Mouse (Mus musculus) forebrain, embryonic 11.5 days (tissue): ENCODE results near the gene Rbfox2. TPM values are rescaled to one million over a fixed set of nuclear protein-coding genes. Genes with fewer than 3 reads are reported as not detected.
"Not testable (repeated sequence)": the region's sequence is repeated elsewhere in the genome, so short reads cannot be mapped to it uniquely, and the experiment has no call there.

Source experiments
- ATAC-seq: fragments of 200-750 bp; cut with Nextera tagmentation; replicated peaks from 2 replicates; pipeline ENCODE4 v1.8.0; 2017; ENCODE audit warnings: moderate TSS enrichment; ENCODE audit not compliant: low FRiP score
- DNase-seq: peaks from one replicate; pipeline ENCODE4 v3.0.0-alpha.2; 2017; ENCODE audit warnings: low spot score
- H3K27ac ChIP-seq: fragments of 300-500 bp; sonication (generic); 2 replicates; pipeline ENCODE4 v1.5.1; 2014; ENCODE audit warnings: low read depth, low read length
- H3K27me3 ChIP-seq: fragments of 300-500 bp; sonication (generic); 2 replicates; pipeline ENCODE4 v1.6.1; 2014; ENCODE audit warnings: mild to moderate bottlenecking, low read length, mixed read lengths; ENCODE audit not compliant: control insufficient read depth, insufficient read depth
- H3K36me3 ChIP-seq: fragments of 300-500 bp; sonication (generic); 2 replicates; pipeline ENCODE4 v1.6.1; 2014; ENCODE audit warnings: mild to moderate bottlenecking, low read length, moderate library complexity, mixed read lengths; ENCODE audit not compliant: control insufficient read depth, insufficient read depth
- H3K4me1 ChIP-seq: fragments of 300-500 bp; sonication (generic); replicated peaks from 2 replicates; pipeline ENCODE4 v1.6.1; 2014; ENCODE audit warnings: low read length, mixed read lengths; ENCODE audit not compliant: control insufficient read depth, insufficient read depth
- H3K4me2 ChIP-seq: fragments of 300-500 bp; sonication (generic); 2 replicates; pipeline ENCODE4 v1.6.1; 2014; ENCODE audit warnings: low read depth, mild to moderate bottlenecking, low read length, moderate library complexity, mixed read lengths; ENCODE audit not compliant: severe bottlenecking
- H3K4me3 ChIP-seq: fragments of 300-500 bp; sonication (generic); 2 replicates; pipeline ENCODE4 v1.5.1; 2014; ENCODE audit warnings: low read depth, low read length
- H3K9ac ChIP-seq: fragments of 300-500 bp; sonication (generic); 2 replicates; pipeline ENCODE4 v1.6.1; 2014; ENCODE audit warnings: low read length
- H3K9me3 ChIP-seq: fragments of 300-500 bp; sonication (generic); 2 replicates; pipeline ENCODE4 v1.6.1; 2016; ENCODE audit warnings: low read length, mixed read lengths; ENCODE audit not compliant: control insufficient read depth
- WGBS: fragments of 180-500 bp; shearing (Covaris S2); extraction: QIAGEN DNeasy Blood & Tissue Kit; methylation state at CpG from one replicate; pipeline ENCODE4 v1.1.7; 2014; 5-methylcytosine and 5-hydroxymethylcytosine counted together
- polyA plus RNA-seq: library from polyadenylated mRNA; unstranded; fragments of >200 nt; fragmentation: Nextera tagmentation; extraction: Ambion mirVana; gene quantifications from 2 replicates; pipeline ENCODE4 v1.2.1, GENCODE M21; 2014

Gene Rbfox2
- polyA plus RNA-seq, 1 experiment from 2014 or later = 68.2 TPM

DNA sequence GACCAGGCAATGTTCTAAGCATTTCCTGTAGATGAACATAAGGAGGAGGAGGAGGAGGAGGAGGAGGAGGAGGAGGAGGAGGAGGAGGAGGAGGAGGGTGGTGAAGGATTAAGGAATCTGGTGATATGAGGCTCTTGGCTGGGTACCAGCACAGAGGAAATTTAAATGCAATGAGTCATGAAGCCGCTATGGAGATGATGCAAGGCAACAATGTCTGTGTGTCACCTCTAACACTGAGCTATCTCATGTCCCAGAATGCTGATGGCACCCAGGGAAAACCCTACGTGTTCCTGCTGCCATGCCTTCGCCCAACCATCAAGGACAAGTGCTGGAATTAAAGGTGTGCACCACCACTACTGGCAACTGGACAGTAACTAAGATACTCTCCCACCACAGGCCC, 237.8 kb downstream of the Rbfox2 start:
- 90% methylated on average over 3 of the region's 3 CpGs for WGBS
- H3K36me3 ChIP-seq = no peaks in the 10 kb centered on the region
- H3K9ac ChIP-seq = no peak overlapping the region
- no peaks in the 10 kb centered on the region for H3K9me3 ChIP-seq
- DNase-seq = no peak
- no peak overlapping the region for H3K4me2 ChIP-seq
- no peak overlapping the region for H3K4me3 ChIP-seq
- H3K27me3 ChIP-seq = no peaks in the 10 kb centered on the region
- no peak for ATAC-seq
- H3K4me1 ChIP-seq = no peaks in the 10 kb centered on the region
- no peak overlapping the region for H3K27ac ChIP-seq

DNA sequence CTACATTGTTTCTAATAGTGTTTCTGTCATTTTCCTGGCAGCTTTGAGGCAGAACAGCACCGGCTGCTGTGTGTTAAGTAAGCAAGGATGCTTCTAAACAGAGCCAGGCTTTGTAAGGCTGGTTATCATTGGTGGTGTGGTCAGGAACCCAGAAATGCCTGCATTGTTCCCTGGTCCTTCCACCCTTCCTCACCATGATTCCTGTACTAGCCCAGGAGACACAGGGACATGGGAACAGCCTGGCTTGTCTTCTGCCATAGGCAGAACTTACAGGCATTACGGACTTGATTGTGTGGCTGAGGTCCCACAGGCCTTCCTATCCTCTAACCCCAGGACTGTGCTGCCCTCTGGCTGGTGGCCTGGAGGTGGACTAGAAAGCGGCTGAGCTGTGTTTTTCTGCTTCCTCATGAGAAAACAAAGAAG, 238.4 kb downstream of the Rbfox2 start:
- Histone ChIP-seq H3K36me3 (no peaks in the 10 kb centered on the region), H3K4me2 (no peak overlapping the region), H3K9ac (no peak overlapping the region), H3K27ac (no peak overlapping the region), H3K4me1 (no peaks in the 10 kb centered on the region), H3K4me3 (no peak overlapping the region), H3K27me3 (no peaks in the 10 kb centered on the region), H3K9me3 (no peaks in the 10 kb centered on the region)
- DNase-seq = no peak
- ATAC-seq = no peak
- 76% methylated on average over 3 of the region's 3 CpGs for WGBS

DNA sequence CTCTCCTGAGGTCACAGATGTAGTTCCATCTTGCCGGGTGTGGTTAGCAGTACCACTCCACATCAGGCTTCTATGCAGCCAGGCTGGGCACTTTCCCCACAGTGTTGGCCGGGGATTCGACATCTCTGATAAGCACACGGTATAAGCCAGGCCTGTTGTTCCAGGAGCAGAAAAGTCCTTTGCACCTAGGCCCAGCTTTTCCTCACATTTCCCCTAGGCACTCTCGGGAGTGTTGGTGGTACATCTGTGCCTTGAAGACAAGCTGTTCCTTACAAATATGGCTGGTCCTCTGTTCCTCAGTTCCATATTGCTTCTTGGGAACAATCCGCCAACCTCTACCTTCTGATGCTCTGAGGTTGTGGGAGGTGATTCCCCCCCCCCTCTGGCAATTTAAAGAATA, 240.6 kb downstream of the Rbfox2 start:
- no peaks in the 10 kb centered on the region for H3K36me3 ChIP-seq
- no peaks in the 10 kb centered on the region for H3K27me3 ChIP-seq
- no peak for ATAC-seq
- no peak overlapping the region for H3K9ac ChIP-seq
- H3K27ac ChIP-seq = no peak overlapping the region
- H3K4me3 ChIP-seq = no peak overlapping the region
- no peaks in the 10 kb centered on the region for H3K4me1 ChIP-seq
- H3K4me2 ChIP-seq = no peak overlapping the region
- DNase-seq = no peak
- 87% methylated on average over 6 of the region's 6 CpGs for WGBS
- H3K9me3 ChIP-seq = no peaks in the 10 kb centered on the region

DNA sequence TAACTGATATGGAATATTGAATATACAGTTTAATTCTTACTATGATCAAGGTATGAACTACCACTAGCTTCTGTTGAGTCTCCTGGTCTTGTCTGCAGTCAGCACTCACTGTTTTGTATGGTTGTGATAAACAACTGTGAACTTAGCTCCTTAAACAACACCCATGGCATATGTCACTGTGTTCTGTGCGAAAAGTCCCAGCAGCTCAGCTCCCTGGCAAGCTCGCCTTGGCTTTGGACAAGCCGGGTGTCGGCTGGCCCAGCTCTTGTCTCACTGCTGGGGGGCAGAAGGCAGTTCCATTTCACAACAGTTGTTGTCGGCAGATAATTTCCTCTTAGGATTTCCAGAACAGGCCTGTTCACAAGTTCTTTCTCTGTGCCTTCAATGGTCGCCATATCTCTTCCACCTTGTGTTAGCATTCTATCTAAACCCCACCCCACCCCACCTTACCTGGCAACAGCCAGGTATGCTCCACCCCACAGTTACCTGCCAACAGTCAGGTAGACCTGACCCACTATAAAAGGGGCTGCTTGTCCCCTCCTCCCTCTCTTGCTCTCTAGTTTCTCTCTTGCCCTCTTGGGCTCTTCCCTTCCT, 241.4 kb downstream of the Rbfox2 start:
- 87% methylated on average over 6 of the region's 6 CpGs for WGBS
- H3K27me3 ChIP-seq = no peaks in the 10 kb centered on the region

DNA sequence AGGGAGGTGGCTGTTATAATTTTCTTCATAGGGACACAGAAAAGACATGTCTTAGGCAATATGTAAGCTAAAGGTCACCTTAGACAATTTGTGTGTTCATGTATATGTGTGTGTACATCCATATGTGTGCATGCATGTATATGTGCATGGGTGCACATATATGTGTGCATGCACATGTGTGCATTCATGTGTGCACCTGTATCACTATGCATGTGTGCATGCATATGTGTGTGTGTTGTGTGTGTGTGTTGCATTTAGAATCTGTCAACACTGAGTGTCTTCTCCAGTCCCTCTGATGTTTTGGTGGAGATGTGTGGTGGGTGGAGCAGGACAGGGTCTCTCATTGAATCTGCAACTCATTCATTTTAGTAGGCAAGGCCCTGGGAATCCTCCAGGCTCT, 244.1 kb downstream of the Rbfox2 start:
- Histone ChIP-seq H3K4me1 (no peaks in the 10 kb centered on the region), H3K27ac (no peak overlapping the region), H3K36me3 (no peaks in the 10 kb centered on the region), H3K27me3 (no peaks in the 10 kb centered on the region), H3K4me3 (no peak overlapping the region), H3K9me3 (no peaks in the 10 kb centered on the region; the same call in 1 of the 2 replicates), H3K9ac (no peak overlapping the region), H3K4me2 (no peak overlapping the region)
- no peak for DNase-seq
- no peak for ATAC-seq

More for the DNA sequence above, 241.4 kb downstream of the Rbfox2 start:
- H3K4me3 ChIP-seq = no peak overlapping the region
- no peaks in the 10 kb centered on the region for H3K9me3 ChIP-seq
- H3K36me3 ChIP-seq = no peaks in the 10 kb centered on the region
- H3K9ac ChIP-seq = no peak overlapping the region
- ATAC-seq (no peak), DNase-seq (no peak)
- no peaks in the 10 kb centered on the region for H3K4me1 ChIP-seq
- no peak overlapping the region for H3K4me2 ChIP-seq
- no peak overlapping the region for H3K27ac ChIP-seq

DNA sequence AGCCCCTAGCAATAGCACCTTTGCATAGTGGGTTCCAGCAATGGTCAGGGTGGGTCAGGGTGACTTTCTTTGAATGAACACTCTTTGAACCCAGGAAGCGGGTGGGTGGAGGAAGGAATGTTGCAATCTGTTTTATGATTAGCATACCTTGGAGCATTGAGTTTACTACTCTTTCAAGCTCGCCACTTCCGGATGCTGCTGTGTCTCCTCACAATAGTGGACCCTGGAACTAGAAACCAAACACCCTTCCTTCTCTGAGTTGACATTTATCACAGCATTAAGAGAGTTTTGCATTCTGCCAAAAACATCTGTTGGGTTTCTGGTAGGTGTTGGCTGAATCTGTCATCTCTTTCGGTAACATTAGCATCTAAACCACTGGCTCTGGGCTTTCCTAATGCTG, 247.4 kb downstream of the Rbfox2 start:
- not testable (repeated sequence) for DNase-seq, H3K4me2 ChIP-seq, H3K27ac ChIP-seq, ATAC-seq, H3K4me3 ChIP-seq, H3K9me3 ChIP-seq, H3K27me3 ChIP-seq, H3K9ac ChIP-seq, H3K36me3 ChIP-seq, H3K4me1 ChIP-seq
- 96% methylated on average over 4 of the region's 4 CpGs for WGBS

DNA sequence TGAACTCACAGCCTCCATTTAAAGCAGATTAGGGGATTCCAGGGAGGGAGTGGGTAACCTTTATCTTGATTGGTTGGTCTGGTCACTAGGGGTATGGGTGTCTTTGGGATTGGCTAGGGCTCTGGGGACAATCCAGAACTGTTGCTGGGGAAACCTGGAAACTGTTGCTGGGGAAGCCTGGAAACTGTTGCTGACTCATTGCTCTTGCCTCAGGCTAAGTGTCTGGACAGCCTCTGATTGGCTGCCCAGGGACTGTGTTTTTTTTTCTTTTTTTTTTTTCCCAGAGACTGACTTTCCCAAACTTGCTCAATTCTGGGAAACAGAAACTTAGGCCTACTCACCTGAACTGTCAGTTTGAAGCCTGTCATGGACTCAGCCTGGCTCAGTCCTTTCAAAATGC, 248.2 kb downstream of the Rbfox2 start:
- H3K4me1 ChIP-seq = no peaks in the 10 kb centered on the region; the same call in 1 of the 2 replicates
- no peak for DNase-seq
- H3K36me3 ChIP-seq = no peaks in the 10 kb centered on the region
- ATAC-seq = no peak
- H3K27me3 ChIP-seq = no peaks in the 10 kb centered on the region
- H3K4me2 ChIP-seq = no peak overlapping the region
- no peak overlapping the region for H3K4me3 ChIP-seq
- H3K27ac ChIP-seq = no peak overlapping the region
- H3K9ac ChIP-seq = no peak overlapping the region
- no peaks in the 10 kb centered on the region; the same call in 1 of the 2 replicates for H3K9me3 ChIP-seq

DNA sequence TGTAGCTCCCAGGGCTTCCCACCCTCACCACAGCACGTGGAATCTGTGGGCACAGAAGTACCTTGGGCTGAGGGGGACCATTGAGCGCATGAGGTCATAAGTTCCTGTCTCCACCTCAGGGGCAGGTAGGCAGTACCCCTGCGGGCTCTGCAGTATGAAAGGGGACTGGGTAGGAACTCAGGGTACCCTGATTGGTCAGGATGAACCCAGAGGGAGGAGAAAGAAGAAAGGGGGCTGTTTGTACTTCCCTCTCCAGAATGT, 250.1 kb downstream of the Rbfox2 start:
- WGBS = 61% methylated on average over 3 of the region's 3 CpGs
- H3K9ac ChIP-seq = no peak overlapping the region

DNA sequence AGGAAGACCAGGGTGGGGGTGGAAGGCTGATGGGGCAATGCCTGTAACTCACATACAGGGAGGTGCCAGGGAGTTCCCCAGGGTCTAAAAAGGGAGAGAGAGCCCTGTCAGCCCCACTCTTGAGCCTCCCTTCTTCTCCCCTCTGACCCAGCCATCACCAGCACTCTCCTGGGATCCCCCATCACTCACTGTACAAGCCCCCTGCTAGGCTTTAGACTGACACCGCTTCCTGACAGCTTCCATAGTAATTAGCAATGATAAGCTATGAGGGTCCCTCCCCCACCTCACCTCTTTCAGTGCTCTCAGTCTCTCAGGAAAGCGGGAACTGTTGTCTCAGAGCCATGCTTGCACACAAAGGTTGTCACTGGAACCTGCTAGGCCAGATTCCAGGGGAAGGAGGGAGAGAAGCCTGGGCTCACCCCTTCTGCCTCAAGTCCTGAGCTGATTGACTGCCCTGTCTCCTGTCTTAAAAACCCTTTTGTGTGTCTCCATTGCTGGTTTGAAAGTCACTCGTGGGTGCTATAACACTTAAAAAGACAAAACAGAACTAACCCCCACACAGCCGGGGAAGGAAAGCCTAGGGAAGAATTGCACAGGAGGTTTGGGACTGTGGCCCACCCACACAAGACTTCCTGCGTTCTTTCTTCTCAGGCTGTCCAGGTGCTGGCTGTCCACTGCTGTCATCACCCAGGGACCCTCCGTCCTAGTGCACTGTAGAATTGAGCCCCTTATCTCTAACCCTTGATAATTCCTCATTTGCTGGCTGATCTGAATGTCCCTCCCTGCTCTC, 250.6 kb downstream of the Rbfox2 start:
- H3K27me3 ChIP-seq = no peaks in the 10 kb centered on the region
- 33% methylated on average over 6 of the region's 6 CpGs for whole genome bisulfite sequencing
- no peak overlapping the region for H3K4me2 ChIP-seq
- H3K9me3 ChIP-seq = no peaks in the 10 kb centered on the region; the same call in 1 of the 2 replicates
- H3K4me1 ChIP-seq = no peaks in the 10 kb centered on the region; the same call in 1 of the 2 replicates
- DNase-seq (no peak), ATAC-seq (no peak)
- no peak overlapping the region for H3K9ac ChIP-seq
- no peak overlapping the region for H3K27ac ChIP-seq
- no peak overlapping the region for H3K4me3 ChIP-seq
- no peaks in the 10 kb centered on the region for H3K36me3 ChIP-seq

More for the DNA sequence above, 250.1 kb downstream of the Rbfox2 start:
- no peaks in the 10 kb centered on the region; the same call in 1 of the 2 replicates for H3K9me3 ChIP-seq
- no peaks in the 10 kb centered on the region; the same call in 1 of the 2 replicates for H3K4me1 ChIP-seq
- H3K36me3 ChIP-seq = no peaks in the 10 kb centered on the region
- no peak overlapping the region for H3K27ac ChIP-seq
- ATAC-seq = no peak
- H3K4me2 ChIP-seq = no peak overlapping the region
- DNase-seq = no peak
- no peak overlapping the region for H3K4me3 ChIP-seq
- no peaks in the 10 kb centered on the region for H3K27me3 ChIP-seq
